Mouse (Mus musculus) E14TG2a.4 (cell line): ENCODE measurements around the gene Gm49380.

Experiments used
- H3K27me3 ChIP-seq: 2 replicates; pipeline ENCODE4 v1.6.1; 2014; ENCODE audit warnings: low read length, control low read depth; ENCODE audit not compliant: insufficient read depth
- H3K36me3 ChIP-seq: 2 replicates; pipeline ENCODE4 v1.6.1; 2014; ENCODE audit warnings: low read length, control low read depth; ENCODE audit not compliant: insufficient read depth
- H3K4me1 ChIP-seq: replicated peaks from 2 replicates; pipeline ENCODE4 v1.6.1; 2014; ENCODE audit warnings: low read depth, low read length, control low read depth
- H3K4me3 ChIP-seq: replicated peaks from 2 replicates; pipeline ENCODE4 v1.5.1; 2014; ENCODE audit warnings: mild to moderate bottlenecking, low read length
- H3K9me3 ChIP-seq: 2 replicates; pipeline ENCODE4 v1.6.1; 2014; ENCODE audit warnings: low read length, control low read depth
- CTCF ChIP-seq: conservative IDR thresholded peaks from 2 replicates; pipeline ENCODE4 v1.5.1; 2014; ENCODE audit warnings: low read length
- NANOG ChIP-seq: IDR thresholded peaks from 2 replicates; pipeline ENCODE4 v1.6.1; 2014; ENCODE audit warnings: borderline replicate concordance, low read length, mixed read lengths
- POU5F1 ChIP-seq: IDR thresholded peaks from 2 replicates; pipeline ENCODE4 v1.6.1; 2014; ENCODE audit warnings: low read length, borderline replicate concordance

Gm49380 gene

GRCm38 (mm10) chr9:44058606-44059005 is 54.7 kb downstream of the Gm49380 start:
- H3K4me3 ChIP-seq = no peak overlapping the region
- H3K36me3 ChIP-seq = no peaks in the 10 kb centered on the region
- peaks cover 7% of the 10 kb centered on the region; the same call in 1 of the 2 replicates for H3K27me3 ChIP-seq
- TF ChIP-seq CTCF (no peak), POU5F1 (no peak), NANOG (no peak)
- H3K9me3 ChIP-seq = no peaks in the 10 kb centered on the region
- peaks cover 24% of the 10 kb centered on the region for H3K4me1 ChIP-seq

GRCm38 (mm10) chr9:44053936-44054335 is 59.4 kb downstream of the Gm49380 start:
- no peak overlapping the region for H3K4me3 ChIP-seq
- TF ChIP-seq CTCF = no peak
- no peak for TF ChIP-seq POU5F1
- no peak for TF ChIP-seq NANOG
- H3K36me3 ChIP-seq = no peaks in the 10 kb centered on the region

GRCm38 (mm10) chr9:44052855-44053254 is 60.4 kb downstream of the Gm49380 start:
- peaks cover 32% of the 10 kb centered on the region for H3K4me1 ChIP-seq
- H3K9me3 ChIP-seq = no peaks in the 10 kb centered on the region
- H3K4me3 ChIP-seq = no peak overlapping the region
- H3K36me3 ChIP-seq = no peaks in the 10 kb centered on the region
- peaks cover 17% of the 10 kb centered on the region for H3K27me3 ChIP-seq
- TF ChIP-seq POU5F1 (no peak), NANOG (no peak), CTCF (no peak)

More at GRCm38 (mm10) chr9:44053936-44054335, 59.4 kb downstream of the Gm49380 start:
- Histone ChIP-seq H3K9me3 (no peaks in the 10 kb centered on the region), H3K4me1 (peaks cover 24% of the 10 kb centered on the region), H3K27me3 (peaks cover 8% of the 10 kb centered on the region; the same call in 1 of the 2 replicates)

GRCm38 (mm10) chr9:44049381-44050165 is 63.7 kb downstream of the Gm49380 start:
- Histone ChIP-seq H3K4me3 (no peak overlapping the region), H3K36me3 (no peaks in the 10 kb centered on the region), H3K27me3 (peaks cover 40% of the 10 kb centered on the region), H3K9me3 (no peaks in the 10 kb centered on the region), H3K4me1 (peaks cover 34% of the 10 kb centered on the region)
- TF ChIP-seq NANOG (no peak), POU5F1 (no peak), CTCF (no peak)

- peaks cover 35% of the 10 kb centered on the region for H3K4me1 ChIP-seq
- no peaks in the 10 kb centered on the region for H3K36me3 ChIP-seq
- no peak for TF ChIP-seq POU5F1
- TF ChIP-seq NANOG = no peak
- no peak for TF ChIP-seq CTCF
- H3K4me3 ChIP-seq = peak overlapping the region; percentile 23; the same call in 1 of the 2 replicates
- peaks cover 48% of the 10 kb centered on the region for H3K27me3 ChIP-seq
- no peaks in the 10 kb centered on the region for H3K9me3 ChIP-seq
Observed at GRCm38 (mm10) chr9:44048541-44049380, 64.5 kb downstream of the Gm49380 start.

- Histone ChIP-seq H3K9me3 (no peaks in the 10 kb centered on the region), H3K4me1 (peaks cover 44% of the 10 kb centered on the region), H3K36me3 (no peaks in the 10 kb centered on the region), H3K4me3 (no peak overlapping the region), H3K27me3 (peaks cover 57% of the 10 kb centered on the region)
- TF ChIP-seq POU5F1 (no peak), NANOG (no peak), CTCF (no peak)
Observed at GRCm38 (mm10) chr9:44047571-44048490, 65.5 kb downstream of the Gm49380 start.

- TF ChIP-seq CTCF (no peak), POU5F1 (no peak), NANOG (no peak)
- no peaks in the 10 kb centered on the region for H3K9me3 ChIP-seq
- no peak overlapping the region for H3K4me3 ChIP-seq
- H3K27me3 ChIP-seq = peaks cover 64% of the 10 kb centered on the region
- H3K36me3 ChIP-seq = no peaks in the 10 kb centered on the region
- peaks cover 51% of the 10 kb centered on the region for H3K4me1 ChIP-seq
Observed at GRCm38 (mm10) chr9:44047071-44047470, 66.2 kb downstream of the Gm49380 start.
